Mouse (Mus musculus) skeletal muscle tissue, adult 2 months (tissue): ENCODE results near the gene Ccdc182.

Experiments used
- DNase-seq: peaks from one replicate; pipeline ENCODE4 v3.0.0-alpha.2; 2012; ENCODE audit warnings: low read depth, low spot score

Ccdc182 gene

GRCm38 (mm10) chr11:88293631-88294393 lies at the start of gene Ccdc182:
Gene Ccdc182 (plus strand): TSS chr11:88294058.
- DNase-seq = no peak

- no peak for DNase-seq
Observed at GRCm38 (mm10) chr11:88245581-88246170, 48.2 kb upstream of the Ccdc182 start.

DNA sequence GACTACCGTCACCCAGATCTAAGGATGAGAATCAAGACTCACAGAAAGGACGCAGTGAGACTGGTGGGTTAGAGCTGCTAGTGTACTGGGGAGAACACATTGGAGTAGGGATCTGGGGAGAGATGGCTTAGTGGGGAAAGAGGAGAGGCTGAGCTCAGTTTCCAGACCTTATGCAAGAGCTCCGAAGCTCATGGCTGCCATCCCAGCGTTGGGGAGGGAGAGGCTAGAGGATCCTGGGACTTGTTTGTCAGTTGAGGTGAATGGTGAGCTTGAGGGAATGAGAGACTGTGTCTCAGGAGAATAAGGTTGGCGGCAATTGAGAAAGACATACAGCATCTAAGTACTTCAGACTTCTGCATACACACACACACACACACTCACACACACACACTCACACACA lies 45.2 kb upstream of the Ccdc182 start:
- DNase-seq = no peak

GRCm38 (mm10) chr11:88250568-88250967 lies 43.3 kb upstream of the Ccdc182 start:
- no peak for DNase-seq

DNA sequence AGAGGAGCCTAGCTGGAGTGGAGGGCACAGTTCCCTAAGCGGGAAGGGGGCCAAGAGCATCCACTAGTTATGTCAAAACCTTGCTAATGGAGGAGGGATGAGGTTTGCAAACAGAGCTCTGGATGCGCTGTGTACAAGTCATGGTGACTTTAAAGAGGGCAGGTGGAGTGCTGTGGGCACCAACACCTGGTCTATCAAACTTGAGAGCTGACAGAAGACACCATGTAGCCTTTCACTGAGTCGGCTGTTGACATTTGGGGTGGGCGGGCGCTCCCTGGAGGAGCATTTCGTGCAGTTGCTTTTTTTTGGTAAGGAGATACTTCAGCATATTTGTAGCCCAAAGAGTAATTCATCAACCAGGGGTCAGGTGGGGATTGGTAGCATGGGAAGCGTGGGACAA lies 42.6 kb upstream of the Ccdc182 start:
- DNase-seq = no peak

- DNase-seq = peak; percentile 67
Observed at GRCm38 (mm10) chr11:88251972-88252766, 41.7 kb upstream of the Ccdc182 start.

GRCm38 (mm10) chr11:88252767-88253513 lies 40.9 kb upstream of the Ccdc182 start:
- DNase-seq = peak; percentile 85

- no peak for DNase-seq
Observed at GRCm38 (mm10) chr11:88253514-88254167, 40.2 kb upstream of the Ccdc182 start.

GRCm38 (mm10) chr11:88257700-88258099 lies 36.2 kb upstream of the Ccdc182 start:
- no peak for DNase-seq

DNA sequence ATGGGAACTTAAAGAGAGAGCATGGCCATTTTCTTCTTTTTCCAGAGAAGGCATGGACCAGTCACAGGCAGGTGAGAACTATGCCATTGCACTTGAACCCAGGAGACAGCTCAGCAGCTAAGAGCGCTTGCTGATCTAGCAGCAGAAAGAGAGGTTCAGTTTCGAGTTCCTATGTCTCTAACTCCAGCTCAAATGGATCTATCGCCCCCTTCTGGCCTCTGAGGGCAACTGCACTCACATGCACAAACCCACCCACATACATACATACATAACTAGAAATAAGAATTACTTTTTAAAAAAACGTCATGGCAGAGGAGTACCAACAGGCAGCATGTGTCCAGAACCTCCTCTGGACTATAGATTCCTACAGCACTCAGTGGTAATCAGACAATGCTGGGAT lies 35.6 kb upstream of the Ccdc182 start:
- no peak for DNase-seq

GRCm38 (mm10) chr11:88260463-88260862 lies 33.4 kb upstream of the Ccdc182 start:
- DNase-seq = no peak

DNA sequence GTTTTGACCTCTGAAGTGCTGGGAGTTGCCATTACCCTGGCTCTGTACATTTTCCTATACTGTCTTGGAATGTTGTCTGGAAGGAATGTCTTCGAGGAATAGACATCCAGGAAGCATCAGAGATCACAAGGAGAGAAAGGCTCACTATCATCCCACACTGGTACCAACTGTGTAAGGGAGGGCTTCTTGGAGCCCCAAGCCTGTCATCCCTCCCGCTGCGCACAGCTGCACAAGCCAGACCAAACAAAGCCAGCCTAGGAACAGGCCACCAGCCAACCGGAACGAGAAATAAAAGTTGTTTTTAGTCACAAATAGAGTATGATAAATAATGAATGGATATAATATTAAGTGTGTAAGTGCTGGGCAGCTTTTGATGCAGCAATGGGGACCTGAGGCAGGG lies 29.0 kb upstream of the Ccdc182 start:
- DNase-seq = no peak

DNA sequence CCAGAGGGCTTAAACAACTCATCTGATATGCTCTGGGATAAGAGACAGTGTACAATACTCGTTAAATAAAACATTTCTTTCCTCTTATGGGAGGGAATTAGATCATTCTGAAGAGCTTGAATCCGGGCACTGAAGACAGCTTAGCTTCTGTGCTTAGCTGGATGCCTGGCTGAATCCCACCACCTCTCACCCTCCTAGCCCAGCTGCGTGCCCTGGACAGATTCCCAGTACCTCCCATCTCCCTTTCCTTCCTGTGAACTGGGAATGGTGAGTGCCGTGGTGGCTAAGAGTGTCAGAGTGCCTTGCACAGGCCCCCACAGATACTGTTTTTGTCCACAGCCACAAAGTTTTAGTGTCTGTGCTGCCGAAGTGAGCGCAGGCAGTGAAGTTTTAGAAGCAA lies 27.5 kb upstream of the Ccdc182 start:
- no peak for DNase-seq

DNA sequence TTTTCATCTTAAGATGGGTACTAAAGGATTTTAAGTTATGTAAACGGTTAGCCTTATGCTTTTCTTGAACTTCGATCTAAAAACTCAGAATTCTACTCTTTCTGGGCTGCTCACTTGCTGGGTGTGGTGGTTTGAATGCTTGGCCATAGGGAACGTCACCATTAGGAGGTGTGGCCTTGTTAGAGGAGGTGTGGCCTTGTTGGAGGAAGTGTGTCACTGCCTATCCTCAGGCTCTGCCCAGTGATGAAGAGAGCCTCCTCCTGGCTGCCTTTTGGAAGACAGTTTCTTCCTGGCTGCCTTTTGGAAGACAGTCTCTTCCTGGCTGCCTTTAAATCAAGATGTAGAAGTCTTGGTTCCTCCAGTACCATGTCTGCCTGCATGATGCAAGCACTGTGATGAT lies 22.0 kb upstream of the Ccdc182 start:
- no peak for DNase-seq

DNA sequence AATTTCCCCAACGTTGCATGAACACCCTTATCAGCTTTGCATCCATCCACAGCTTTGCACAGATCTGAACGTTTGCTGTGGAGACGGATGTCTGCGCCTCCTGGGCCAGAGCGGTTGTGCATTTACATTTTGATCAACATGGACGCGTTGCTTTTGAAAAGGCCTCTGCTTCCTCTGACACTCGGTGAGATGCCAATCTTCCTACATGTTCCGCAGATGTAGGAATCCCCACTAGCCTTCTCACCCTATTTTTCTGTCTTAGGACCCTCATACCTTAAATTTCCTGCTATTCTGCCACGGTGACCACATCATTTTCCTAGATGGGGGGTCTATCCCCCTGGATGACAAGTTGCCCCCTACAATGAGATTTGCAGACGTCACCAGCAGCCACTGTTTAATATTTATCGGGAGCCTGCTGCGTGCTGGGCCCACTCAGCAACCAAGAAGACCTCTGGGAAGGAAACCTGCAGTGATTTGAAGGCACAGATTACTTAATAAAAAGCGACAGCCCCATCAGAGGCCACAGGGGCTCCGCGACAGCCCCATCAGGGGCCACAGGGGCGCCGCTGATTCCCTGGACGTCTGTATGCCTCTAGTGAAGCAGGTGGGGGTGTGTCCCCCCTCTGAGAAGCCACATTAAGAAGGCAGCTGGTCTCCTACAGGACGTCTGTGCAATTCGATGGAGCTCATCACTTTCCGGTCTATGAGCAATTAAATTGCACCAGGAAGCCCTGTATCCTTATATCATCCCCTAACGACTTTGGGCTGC lies 19.6 kb upstream of the Ccdc182 start:
- no peak for DNase-seq

DNA sequence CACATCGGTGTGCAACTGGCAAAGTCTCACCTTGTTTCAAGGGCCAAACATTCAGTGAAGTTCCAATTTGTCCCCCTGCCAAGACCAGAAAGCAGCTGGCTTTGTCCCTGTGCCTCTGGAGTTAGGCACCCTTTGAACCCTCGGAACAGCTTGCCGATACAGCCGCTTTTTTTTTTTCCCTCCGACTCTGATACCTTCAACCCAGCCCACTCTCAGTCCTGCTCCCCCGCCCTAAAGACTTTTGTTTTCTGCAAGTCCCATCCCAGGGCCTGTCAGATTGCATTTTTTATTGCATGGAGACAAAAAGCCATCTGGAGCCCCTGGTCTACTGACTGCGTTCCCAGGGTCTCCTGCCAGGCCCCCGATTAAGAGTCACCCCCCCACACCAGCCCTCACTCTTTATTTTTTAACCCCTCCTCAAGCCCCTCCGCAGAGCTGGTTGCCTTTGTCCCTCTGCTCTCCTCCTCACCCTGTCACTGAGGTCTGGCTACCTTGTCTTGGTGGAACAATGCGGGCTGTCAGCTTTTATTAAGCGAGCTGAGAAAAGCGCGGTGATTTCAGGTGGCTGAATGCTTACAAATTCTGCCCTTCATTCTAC lies 18.9 kb upstream of the Ccdc182 start:
- no peak for DNase-seq

DNA sequence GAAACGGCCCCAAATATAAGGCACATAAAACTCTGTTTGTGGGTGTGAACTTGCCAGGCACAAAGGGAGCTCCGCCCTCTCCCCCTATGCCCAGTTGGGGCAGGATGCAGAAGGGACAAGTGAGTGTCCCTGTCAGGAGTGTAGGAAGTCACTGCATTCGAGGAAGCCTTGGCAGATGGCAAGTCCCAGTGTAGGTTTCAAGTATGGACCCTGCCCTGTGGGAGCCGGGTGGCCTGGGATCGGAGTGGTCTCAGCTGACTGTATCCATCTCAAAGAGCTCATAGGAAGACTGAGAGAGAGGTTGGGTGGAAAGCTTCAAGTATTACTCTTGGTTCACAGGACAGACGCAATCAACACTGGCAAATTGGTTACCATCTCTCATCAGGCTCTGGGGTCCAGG lies 17.9 kb upstream of the Ccdc182 start:
- no peak for DNase-seq

DNA sequence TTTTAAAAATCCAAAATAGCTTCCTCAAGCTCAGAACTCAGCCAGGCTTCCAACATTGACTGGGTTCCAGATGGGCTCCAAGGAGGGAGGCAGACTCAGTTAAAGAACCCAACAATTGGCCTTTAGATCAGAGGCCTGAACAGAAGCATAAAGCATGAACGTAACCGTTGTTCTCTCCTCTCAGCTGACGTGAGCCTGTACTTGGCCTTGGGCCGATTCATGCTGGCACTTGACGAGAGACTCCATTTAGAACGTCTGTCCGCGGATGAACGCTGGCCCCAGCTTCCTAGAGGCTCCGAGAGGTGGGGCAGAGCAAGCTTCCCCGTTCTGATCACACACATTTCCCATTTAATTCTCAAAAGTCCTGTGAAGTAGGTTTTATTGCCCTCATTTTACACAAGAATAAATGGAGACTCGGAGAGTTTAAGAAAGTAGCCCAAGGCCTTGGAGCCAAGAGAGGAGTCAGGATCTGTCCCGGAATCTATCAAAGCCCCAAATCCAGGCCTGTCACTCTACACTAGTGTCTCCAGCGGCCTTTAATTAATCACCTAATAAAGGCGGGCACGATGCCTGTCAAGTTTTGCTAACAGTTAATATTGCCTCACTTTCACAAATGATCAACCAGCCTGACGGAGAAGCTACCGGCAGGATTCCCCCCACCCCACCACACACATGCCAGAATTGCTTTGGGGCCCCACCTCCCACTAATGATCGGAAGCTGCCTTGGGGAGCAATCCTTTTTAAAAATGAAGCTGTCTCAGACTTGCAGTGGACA lies 17.1 kb upstream of the Ccdc182 start:
- peak; percentile 21 for DNase-seq

GRCm38 (mm10) chr11:88279006-88279405 lies 14.9 kb upstream of the Ccdc182 start:
- no peak for DNase-seq
